Mouse (Mus musculus) stomach, postnatal 0 days (tissue): ENCODE measurements around the gene Rexo2. TPM values are rescaled to one million over a fixed set of nuclear protein-coding genes. Genes with fewer than 3 reads are reported as not detected.

ENCODE experiments used
- ATAC-seq: fragments of 200-750 bp; cut with Nextera tagmentation; 2 replicates; pipeline ENCODE4 v1.8.0; 2017; ENCODE audit not compliant: low FRiP score, low TSS enrichment
- DNase-seq: peaks from one replicate; pipeline ENCODE4 v3.0.0-alpha.2; 2016; ENCODE audit warnings: low spot score
- H3K27ac ChIP-seq: fragments of 300-500 bp; sonication (generic); replicated peaks from 2 replicates; pipeline ENCODE4 v1.5.1; 2014; ENCODE audit warnings: mild to moderate bottlenecking, control low read depth
- H3K27me3 ChIP-seq: fragments of 300-500 bp; sonication (generic); 2 replicates; pipeline ENCODE4 v1.6.1; 2014; ENCODE audit warnings: low read length; ENCODE audit not compliant: control insufficient read depth, insufficient read depth
- H3K36me3 ChIP-seq: fragments of 300-500 bp; sonication (generic); 2 replicates; pipeline ENCODE4 v1.6.1; 2014; ENCODE audit warnings: low read length, mixed read lengths; ENCODE audit not compliant: control insufficient read depth, insufficient read depth
- H3K4me1 ChIP-seq: fragments of 300-500 bp; sonication (generic); replicated peaks from 2 replicates; pipeline ENCODE4 v1.6.1; 2014; ENCODE audit warnings: antibody characterized with exemption; ENCODE audit not compliant: control insufficient read depth, insufficient read depth
- H3K4me2 ChIP-seq: fragments of 300-500 bp; sonication (generic); replicated peaks from 2 replicates; pipeline ENCODE4 v1.6.1; 2014; ENCODE audit warnings: low read depth, mild to moderate bottlenecking, control low read depth, moderate library complexity
- H3K4me3 ChIP-seq: fragments of 300-500 bp; sonication (generic); 2 replicates; pipeline ENCODE4 v1.5.1; 2014; ENCODE audit warnings: low read depth, low read length, control low read depth
- H3K9ac ChIP-seq: fragments of 300-500 bp; sonication (generic); 2 replicates; pipeline ENCODE4 v1.6.1; 2014; ENCODE audit warnings: mild to moderate bottlenecking, low read length, control low read depth, mixed read lengths
- H3K9me3 ChIP-seq: fragments of 300-500 bp; sonication (generic); 2 replicates; pipeline ENCODE4 v1.6.1; 2016; ENCODE audit warnings: low read length; ENCODE audit not compliant: control insufficient read depth
- CTCF ChIP-seq: IDR thresholded peaks from 2 replicates; pipeline ENCODE4 v1.5.1; 2016; ENCODE audit warnings: antibody characterized with exemption, low read depth, mild to moderate bottlenecking, moderate library complexity
- EP300 ChIP-seq: optimal IDR thresholded peaks from 2 replicates; pipeline ENCODE3; 2016; ENCODE audit warnings: antibody characterized with exemption
- WGBS: fragments of 180-500 bp; shearing (Covaris S2); extraction: QIAGEN DNeasy Blood & Tissue Kit; methylation state at CpG from one replicate; pipeline ENCODE4 v1.1.7; 2014; 5-methylcytosine and 5-hydroxymethylcytosine counted together
- microRNA-seq: library from miRNA; unstranded; fragments of <30 nt; microRNA quantifications from one replicate; pipeline ENCODE4, GENCODE M21; 2016
- polyA plus RNA-seq: library from polyadenylated mRNA; unstranded; fragments of >200 nt; fragmentation: Nextera tagmentation; extraction: Ambion mirVana; gene quantifications from 2 replicates; pipeline ENCODE4 v1.2.1, GENCODE M21; 2015

Rexo2 gene
- polyA plus RNA-seq, 1 experiment from 2014 or later: 172 TPM

GRCm38 (mm10) chr9:48423256-48423655, 57.2 kb downstream of the Rexo2 start:
- TF ChIP-seq CTCF (0 out of 2 replicates have a peak, but pooled peaks have one; percentile 17), EP300 (no peak)
- Histone ChIP-seq H3K4me3 (no peak overlapping the region), H3K27ac (no peak overlapping the region), H3K9ac (no peak overlapping the region), H3K4me1 (no peaks in the 10 kb centered on the region), H3K36me3 (no peaks in the 10 kb centered on the region), H3K27me3 (no peaks in the 10 kb centered on the region), H3K4me2 (no peak overlapping the region), H3K9me3 (no peaks in the 10 kb centered on the region)
- ATAC-seq (no peak), DNase-seq (no peak)
- WGBS: 39% methylated on average over 1 of the region's 1 CpGs

GRCm38 (mm10) chr9:48422382-48422781, 58.0 kb downstream of the Rexo2 start:
- Histone ChIP-seq H3K27ac (no peak overlapping the region), H3K27me3 (no peaks in the 10 kb centered on the region), H3K9me3 (no peaks in the 10 kb centered on the region), H3K9ac (no peak overlapping the region), H3K36me3 (no peaks in the 10 kb centered on the region), H3K4me2 (no peak overlapping the region), H3K4me1 (no peaks in the 10 kb centered on the region), H3K4me3 (no peak overlapping the region)
- no peak for DNase-seq
- TF ChIP-seq CTCF (no peak), EP300 (no peak)
- WGBS: 77% methylated on average over 8 of the region's 8 CpGs
- ATAC-seq: no peak

- DNase-seq (no peak), ATAC-seq (no peak)
- H3K9me3 ChIP-seq: no peaks in the 10 kb centered on the region
- no peaks in the 10 kb centered on the region for H3K27me3 ChIP-seq
- H3K36me3 ChIP-seq: no peaks in the 10 kb centered on the region
- no peak overlapping the region for H3K27ac ChIP-seq
- TF ChIP-seq CTCF: no peak
- no peak for TF ChIP-seq EP300
- H3K4me1 ChIP-seq: no peaks in the 10 kb centered on the region
- H3K4me2 ChIP-seq: no peak overlapping the region
- H3K9ac ChIP-seq: no peak overlapping the region
- WGBS: 73% methylated on average over 2 of the region's 2 CpGs
- H3K4me3 ChIP-seq: no peak overlapping the region
These were observed 58.9 kb downstream of the Rexo2 start for GRCm38 (mm10) chr9:48421561-48421960.

GRCm38 (mm10) chr9:48421029-48421428, 59.4 kb downstream of the Rexo2 start:
- H3K27me3 ChIP-seq: no peaks in the 10 kb centered on the region
- no peak overlapping the region for H3K4me2 ChIP-seq
- H3K9ac ChIP-seq: no peak overlapping the region
- H3K4me3 ChIP-seq: no peak overlapping the region
- H3K36me3 ChIP-seq: no peaks in the 10 kb centered on the region
- ATAC-seq: no peak
- no peaks in the 10 kb centered on the region for H3K4me1 ChIP-seq
- TF ChIP-seq EP300 (no peak), CTCF (no peak)
- no peak overlapping the region for H3K27ac ChIP-seq
- 70% methylated on average over 2 of the region's 2 CpGs for WGBS
- H3K9me3 ChIP-seq: no peaks in the 10 kb centered on the region
- no peak for DNase-seq

GRCm38 (mm10) chr9:48420437-48420836, 60.0 kb downstream of the Rexo2 start:
- no peaks in the 10 kb centered on the region for H3K36me3 ChIP-seq
- no peak for TF ChIP-seq CTCF
- TF ChIP-seq EP300: no peak
- DNase-seq (no peak), ATAC-seq (no peak)
- no peak overlapping the region for H3K4me2 ChIP-seq
- no peaks in the 10 kb centered on the region for H3K9me3 ChIP-seq
- H3K4me3 ChIP-seq: no peak overlapping the region
- no peaks in the 10 kb centered on the region for H3K4me1 ChIP-seq
- WGBS: 78% methylated on average over 7 of the region's 7 CpGs
- H3K27me3 ChIP-seq: no peaks in the 10 kb centered on the region
- H3K9ac ChIP-seq: no peak overlapping the region
- no peak overlapping the region for H3K27ac ChIP-seq

- Histone ChIP-seq H3K27me3 (no peaks in the 10 kb centered on the region), H3K4me2 (no peak overlapping the region)
These were observed 61.6 kb downstream of the Rexo2 start for GRCm38 (mm10) chr9:48418829-48419228.

More at GRCm38 (mm10) chr9:48418829-48419228, 61.6 kb downstream of the Rexo2 start:
- no peak for TF ChIP-seq EP300
- TF ChIP-seq CTCF: no peak
- no peaks in the 10 kb centered on the region for H3K4me1 ChIP-seq
- DNase-seq (no peak), ATAC-seq (no peak)
- no peak overlapping the region for H3K27ac ChIP-seq
- no peak overlapping the region for H3K9ac ChIP-seq
- no peaks in the 10 kb centered on the region for H3K36me3 ChIP-seq
- 63% methylated on average over 8 of the region's 8 CpGs for WGBS
- H3K4me3 ChIP-seq: no peak overlapping the region
- no peaks in the 10 kb centered on the region for H3K9me3 ChIP-seq

Small RNA genes within 50 kb of the gene (microRNA-seq; reads per million reads assigned to microRNA genes)
- not detected for gene Gm23653

Other genes with a start within 250 kb of the Rexo2 start
- gene Nxpe2, start 127.2 kb downstream of the Rexo2 start, polyA plus RNA-seq: 0.57 and 1.1 TPM in 2 replicates
- gene Rbm7, start 14.7 kb upstream of the Rexo2 start, polyA plus RNA-seq: 86.8 and 87.9 TPM in 2 replicates
- gene Gm5617, start 14.8 kb upstream of the Rexo2 start, polyA plus RNA-seq: 49.6 and 50.4 TPM in 2 replicates
- 3.3 and 5.3 TPM in 2 replicates for gene Nnmt, start 124.5 kb upstream of the Rexo2 start, polyA plus RNA-seq